Mouse (Mus musculus) limb, embryonic 10.5 days (tissue): Measurements from ENCODE around the gene Fam120a. TPM values are rescaled to one million over a fixed set of nuclear protein-coding genes. Genes with fewer than 3 reads are reported as not detected.
A peak's percentile ranks its signal among the peaks of the same experiment; 100 is the strongest.

Experiments
- DNase-seq: peaks from one replicate; pipeline ENCODE4 v3.0.0-alpha.2; 2017; ENCODE audit warnings: low spot score
- H3K27ac ChIP-seq: fragments of 300-500 bp; sonication (generic); 2 replicates; pipeline ENCODE4 v1.5.1; 2016; ENCODE audit warnings: mild to moderate bottlenecking
- H3K27me3 ChIP-seq: fragments of 300-500 bp; sonication (generic); 2 replicates; pipeline ENCODE4 v1.6.1; 2016; ENCODE audit warnings: low read depth, mild to moderate bottlenecking; ENCODE audit not compliant: poor library complexity, severe bottlenecking
- H3K36me3 ChIP-seq: fragments of 300-500 bp; sonication (generic); 2 replicates; pipeline ENCODE4 v1.6.1; 2016; ENCODE audit warnings: mild to moderate bottlenecking, moderate library complexity
- H3K4me1 ChIP-seq: fragments of 300-500 bp; sonication (generic); 2 replicates; pipeline ENCODE4 v1.6.1; 2016
- H3K4me3 ChIP-seq: fragments of 300-500 bp; sonication (generic); 2 replicates; pipeline ENCODE4 v1.5.1; 2016; ENCODE audit warnings: mild to moderate bottlenecking, moderate library complexity
- H3K9me3 ChIP-seq: fragments of 300-500 bp; sonication (generic); replicated peaks from 2 replicates; pipeline ENCODE4 v1.6.1; 2016; ENCODE audit warnings: mild to moderate bottlenecking
- WGBS: fragments of 180-500 bp; shearing (Covaris S2); methylation state at CpG from one replicate; pipeline ENCODE4 v1.1.7; 2016; 5-methylcytosine and 5-hydroxymethylcytosine counted together
- polyA plus RNA-seq: library from polyadenylated mRNA; unstranded; fragments of >200 nt; fragmentation: Nextera tagmentation; extraction: Ambion mirVana; gene quantifications from 2 replicates; pipeline ENCODE4 v1.2.1, GENCODE M21; 2016

Gene Fam120a
- polyA plus RNA-seq, 1 experiment from 2014 or later, result 15.3 TPM

DNA sequence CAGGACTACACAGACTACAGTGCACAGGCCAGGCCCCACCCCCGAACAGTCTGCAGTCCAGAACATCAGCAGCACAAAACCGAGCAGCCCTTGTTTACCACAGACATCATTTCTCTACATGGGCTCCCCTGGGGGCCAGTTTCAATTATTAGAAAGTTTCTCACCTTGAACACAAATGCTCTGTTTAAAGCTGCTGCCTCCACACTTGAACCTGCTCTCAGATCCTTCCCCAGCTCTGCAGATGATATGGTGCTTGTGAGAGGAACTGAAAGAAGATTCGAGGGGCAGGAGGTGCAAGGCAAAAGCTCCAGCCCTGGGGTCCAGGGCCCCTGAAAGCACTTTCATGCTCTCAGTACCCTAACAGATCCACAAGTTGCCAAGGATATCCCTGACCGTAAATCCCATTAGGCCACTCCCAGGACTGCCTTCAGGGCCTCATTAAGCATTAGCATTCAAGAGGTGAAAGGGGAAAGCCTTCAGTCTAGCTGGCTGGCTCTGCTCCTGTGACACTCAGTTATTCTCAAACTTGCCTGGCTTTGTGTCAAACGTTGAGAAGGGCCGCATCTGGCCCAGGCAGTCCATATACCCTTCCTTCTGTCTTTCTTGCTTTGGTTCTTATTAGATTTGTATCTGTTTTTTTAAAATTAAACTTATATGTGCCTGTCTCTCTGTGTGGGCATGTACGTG is 110.4 kb downstream of the Fam120a start:
- Histone ChIP-seq H3K4me1 (peaks cover 60% of the 10 kb centered on the region), H3K27me3 (no peaks in the 10 kb centered on the region), H3K27ac (0 out of 2 replicates have a peak overlapping the region, but pooled peaks have one; percentile 8), H3K4me3 (no peak overlapping the region), H3K36me3 (peaks cover 10% of the 10 kb centered on the region), H3K9me3 (no peaks in the 10 kb centered on the region)
- WGBS, result 48% methylated on average over 7 of the region's 7 CpGs
- no peak for DNase-seq

GRCm38 (mm10) chr13:48853947-48854346 is 113.9 kb downstream of the Fam120a start:
- WGBS, result 52% methylated on average over 3 of the region's 3 CpGs
- Histone ChIP-seq H3K4me3 (no peak overlapping the region), H3K4me1 (peaks cover 73% of the 10 kb centered on the region), H3K9me3 (no peaks in the 10 kb centered on the region), H3K36me3 (peaks cover 5% of the 10 kb centered on the region; the same call in 1 of the 2 replicates), H3K27me3 (no peaks in the 10 kb centered on the region), H3K27ac (no peak overlapping the region)
- no peak for DNase-seq

- H3K4me1 ChIP-seq, result peaks cover 69% of the 10 kb centered on the region
- no peaks in the 10 kb centered on the region for H3K9me3 ChIP-seq
Observed at GRCm38 (mm10) chr13:48853475-48853874, 114.3 kb downstream of the Fam120a start.

DNA sequence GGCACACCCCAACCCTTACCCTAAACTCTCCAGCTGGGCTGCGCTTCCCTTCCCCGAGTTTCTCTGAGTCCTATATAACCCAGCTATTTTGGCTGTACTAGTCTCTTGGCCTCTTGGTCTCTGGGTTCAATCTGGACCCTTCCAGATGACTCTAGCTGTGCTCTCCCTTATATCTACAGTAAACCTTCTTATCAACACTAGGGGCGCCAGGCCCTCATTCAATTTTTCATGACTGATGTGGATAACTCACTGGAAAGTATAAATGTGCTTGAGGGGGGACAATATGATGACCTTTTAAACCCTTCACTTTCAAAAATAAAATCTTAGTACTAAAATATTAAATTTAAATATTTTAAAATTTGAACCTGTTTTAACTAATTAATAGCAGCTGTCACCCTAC is 115.0 kb downstream of the Fam120a start:
- peaks cover 63% of the 10 kb centered on the region for H3K4me1 ChIP-seq
- H3K27me3 ChIP-seq, result no peaks in the 10 kb centered on the region
- WGBS, result 69% methylated on average over 3 of the region's 3 CpGs
- no peaks in the 10 kb centered on the region for H3K9me3 ChIP-seq
- no peak overlapping the region for H3K27ac ChIP-seq
- DNase-seq, result no peak
- H3K36me3 ChIP-seq, result peaks cover 7% of the 10 kb centered on the region; the same call in 1 of the 2 replicates
- no peak overlapping the region for H3K4me3 ChIP-seq

More at GRCm38 (mm10) chr13:48853475-48853874, 114.3 kb downstream of the Fam120a start:
- H3K36me3 ChIP-seq, result peaks cover 9% of the 10 kb centered on the region
- 32% methylated on average over 2 of the region's 2 CpGs for WGBS
- H3K27me3 ChIP-seq, result no peaks in the 10 kb centered on the region
- H3K4me3 ChIP-seq, result no peak overlapping the region
- no peak for DNase-seq
- no peak overlapping the region for H3K27ac ChIP-seq

- Histone ChIP-seq H3K4me1 (peaks cover 51% of the 10 kb centered on the region), H3K4me3 (no peak overlapping the region), H3K9me3 (no peaks in the 10 kb centered on the region), H3K36me3 (peaks cover 7% of the 10 kb centered on the region; the same call in 1 of the 2 replicates), H3K27me3 (no peaks in the 10 kb centered on the region), H3K27ac (no peak overlapping the region)
- DNase-seq, result no peak
- 90% methylated on average over 5 of the region's 5 CpGs for WGBS
Observed at GRCm38 (mm10) chr13:48851719-48852118, 116.1 kb downstream of the Fam120a start.

GRCm38 (mm10) chr13:48850771-48851170 is 117.0 kb downstream of the Fam120a start:
- Histone ChIP-seq H3K27me3 (no peaks in the 10 kb centered on the region), H3K4me1 (peaks cover 45% of the 10 kb centered on the region), H3K27ac (no peak overlapping the region), H3K9me3 (no peaks in the 10 kb centered on the region), H3K36me3 (peaks cover 7% of the 10 kb centered on the region; the same call in 1 of the 2 replicates), H3K4me3 (no peak overlapping the region)
- DNase-seq, result no peak
- WGBS, result 89% methylated on average over 8 of the region's 8 CpGs

DNA sequence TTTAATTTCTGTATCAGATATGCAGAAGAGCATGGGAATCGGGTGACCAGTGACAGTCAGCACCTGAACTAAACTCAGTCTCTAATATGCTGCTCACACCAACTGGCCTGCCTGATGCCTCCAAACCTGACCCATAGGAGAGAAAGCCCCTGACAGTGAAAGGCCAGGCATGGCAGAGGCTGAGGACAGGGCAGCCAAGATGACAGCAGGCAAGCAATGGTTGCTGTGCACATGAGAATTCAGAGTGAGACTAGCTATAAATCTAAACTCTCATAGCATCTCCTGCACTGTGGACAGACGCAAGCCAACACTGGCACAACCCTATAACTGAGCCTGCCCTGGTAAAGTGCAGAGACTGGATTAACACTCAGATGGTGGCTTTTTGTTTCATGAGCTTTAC is 117.5 kb downstream of the Fam120a start:
- Histone ChIP-seq H3K36me3 (peaks cover 7% of the 10 kb centered on the region; the same call in 1 of the 2 replicates), H3K4me1 (peaks cover 44% of the 10 kb centered on the region), H3K4me3 (no peak overlapping the region), H3K9me3 (no peaks in the 10 kb centered on the region), H3K27ac (no peak overlapping the region), H3K27me3 (no peaks in the 10 kb centered on the region)
- no peak for DNase-seq
- WGBS, result 92% methylated on average over 2 of the region's 2 CpGs

DNA sequence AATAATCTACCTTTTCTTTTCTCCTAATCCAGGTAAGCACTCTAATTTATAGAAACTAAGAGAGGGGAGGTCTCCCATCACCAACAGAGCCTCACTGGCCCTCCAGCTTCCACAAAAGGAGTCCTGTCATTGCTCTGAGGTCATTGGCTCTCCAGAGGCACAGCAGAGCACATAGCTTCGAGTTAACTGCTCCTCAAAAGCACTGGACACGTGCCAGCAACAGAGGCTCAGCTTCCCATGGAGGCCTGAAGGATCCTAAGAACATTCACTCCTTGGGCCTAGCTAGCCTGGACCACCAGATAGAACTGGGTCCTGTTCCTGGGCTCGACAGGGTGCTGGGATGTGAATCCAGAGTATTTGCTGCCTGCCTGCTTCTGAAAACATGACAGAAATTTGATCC is 118.7 kb downstream of the Fam120a start:
- Histone ChIP-seq H3K36me3 (peaks cover 7% of the 10 kb centered on the region; the same call in 1 of the 2 replicates), H3K4me1 (peaks cover 32% of the 10 kb centered on the region), H3K9me3 (no peaks in the 10 kb centered on the region), H3K4me3 (no peak overlapping the region), H3K27me3 (no peaks in the 10 kb centered on the region), H3K27ac (no peak overlapping the region)
- 55% methylated on average over 3 of the region's 3 CpGs for WGBS
- no peak for DNase-seq

DNA sequence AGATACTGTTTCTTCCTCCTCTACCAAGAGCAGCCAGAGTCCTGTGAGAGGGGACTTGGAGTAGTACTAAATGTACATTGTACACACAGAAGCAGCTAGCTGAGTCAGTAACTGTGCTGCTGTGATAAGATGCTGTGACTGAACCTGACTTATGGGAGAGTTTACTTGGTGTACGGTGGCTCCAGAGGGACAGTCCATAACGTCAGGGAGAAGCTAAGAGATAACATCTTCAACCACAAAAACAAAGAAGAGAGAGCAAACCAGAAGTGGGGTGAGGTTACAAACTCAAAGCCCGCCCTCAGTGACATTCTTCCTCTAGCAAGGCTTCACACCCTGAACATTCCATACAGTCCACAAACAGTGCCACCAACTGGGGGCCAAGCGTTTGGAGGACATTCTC is 122.5 kb downstream of the Fam120a start:
- 66% methylated on average over 4 of the region's 4 CpGs for WGBS

GRCm38 (mm10) chr13:48843530-48843929 is 124.3 kb downstream of the Fam120a start:
- H3K27ac ChIP-seq, result no peak overlapping the region

More for the DNA sequence above, 122.5 kb downstream of the Fam120a start:
- Histone ChIP-seq H3K4me3 (no peak overlapping the region), H3K27me3 (no peaks in the 10 kb centered on the region), H3K27ac (no peak overlapping the region), H3K9me3 (no peaks in the 10 kb centered on the region), H3K4me1 (peaks cover 18% of the 10 kb centered on the region), H3K36me3 (peaks cover 14% of the 10 kb centered on the region)
- DNase-seq, result no peak

DNA sequence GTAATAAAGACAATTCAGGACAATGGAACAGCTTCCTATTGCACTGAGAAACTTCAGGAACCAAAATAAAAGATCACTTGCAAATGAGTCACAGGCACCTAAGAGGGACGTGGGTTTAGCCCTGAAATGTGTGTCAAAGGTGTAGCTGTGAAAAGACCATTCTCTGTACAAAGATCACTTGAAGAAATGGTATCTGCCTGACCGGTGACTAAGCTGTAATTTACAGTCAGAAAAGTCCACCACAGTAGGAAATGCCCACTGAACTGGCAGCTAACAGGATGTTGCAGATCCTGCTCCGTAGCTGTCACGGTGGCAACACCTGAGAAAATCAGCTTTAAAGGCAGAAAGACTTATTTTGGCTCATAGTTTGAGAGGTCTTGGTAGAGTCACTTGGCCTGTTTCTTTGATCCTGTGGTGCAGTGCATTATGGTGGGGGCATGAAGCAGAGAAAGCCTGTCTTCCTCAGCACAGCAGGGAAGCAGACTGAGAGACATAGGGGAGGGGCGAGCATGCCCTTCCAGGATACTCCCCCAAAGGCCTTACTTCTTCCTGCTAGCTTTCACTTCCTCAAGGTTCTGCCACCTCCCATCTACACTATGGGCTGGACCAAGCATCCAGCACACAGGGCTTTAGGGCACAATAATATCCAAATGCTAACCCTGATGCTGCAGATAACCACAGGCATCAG is 125.8 kb downstream of the Fam120a start:
- DNase-seq, result no peak
- Histone ChIP-seq H3K36me3 (peaks cover 7% of the 10 kb centered on the region), H3K4me3 (no peak overlapping the region), H3K27ac (no peak overlapping the region), H3K4me1 (peaks cover 11% of the 10 kb centered on the region), H3K27me3 (no peaks in the 10 kb centered on the region), H3K9me3 (no peaks in the 10 kb centered on the region)
- WGBS, result 73% methylated on average over 5 of the region's 5 CpGs

More at GRCm38 (mm10) chr13:48843530-48843929, 124.3 kb downstream of the Fam120a start:
- H3K9me3 ChIP-seq, result no peaks in the 10 kb centered on the region
- H3K4me3 ChIP-seq, result no peak overlapping the region
- peaks cover 10% of the 10 kb centered on the region for H3K36me3 ChIP-seq
- H3K4me1 ChIP-seq, result peaks cover 11% of the 10 kb centered on the region
- no peak for DNase-seq
- WGBS, result 79% methylated on average over 1 of the region's 1 CpGs
- H3K27me3 ChIP-seq, result no peaks in the 10 kb centered on the region

DNA sequence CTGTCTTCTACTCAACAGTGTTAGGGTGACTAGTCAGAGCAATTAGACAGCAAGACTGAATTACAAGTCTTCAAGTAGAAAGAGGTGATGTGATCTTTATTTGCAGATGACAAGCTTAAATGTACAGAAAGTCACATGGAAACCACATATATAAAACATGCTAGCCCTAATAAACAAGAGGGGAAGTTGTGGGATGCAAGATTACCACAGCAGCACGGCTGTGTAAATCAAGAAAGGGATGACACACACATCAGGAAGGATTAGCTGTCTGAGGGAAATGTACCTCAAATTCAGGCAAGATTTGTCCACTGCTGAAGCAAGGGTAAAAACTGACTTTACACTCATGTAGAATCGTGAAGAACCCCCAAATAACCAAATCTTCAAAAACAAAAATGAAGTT is 129.5 kb downstream of the Fam120a start:
- no peak overlapping the region for H3K4me3 ChIP-seq
- no peak for DNase-seq
- 89% methylated on average over 2 of the region's 2 CpGs for WGBS
- peaks cover 15% of the 10 kb centered on the region for H3K4me1 ChIP-seq
- no peaks in the 10 kb centered on the region for H3K27me3 ChIP-seq
- no peak overlapping the region for H3K27ac ChIP-seq
- peaks cover 25% of the 10 kb centered on the region for H3K36me3 ChIP-seq
- H3K9me3 ChIP-seq, result no peaks in the 10 kb centered on the region

GRCm38 (mm10) chr13:48837537-48837936 is 130.3 kb downstream of the Fam120a start:
- WGBS, result 83% methylated on average over 6 of the region's 6 CpGs
- no peaks in the 10 kb centered on the region for H3K27me3 ChIP-seq
- DNase-seq, result no peak
- H3K36me3 ChIP-seq, result peaks cover 33% of the 10 kb centered on the region
- H3K27ac ChIP-seq, result no peak overlapping the region
- peaks cover 13% of the 10 kb centered on the region for H3K4me1 ChIP-seq
- no peak overlapping the region for H3K4me3 ChIP-seq
- H3K9me3 ChIP-seq, result no peaks in the 10 kb centered on the region
